Mouse (Mus musculus) brain, embryonic 14.5 days (tissue): ENCODE measurements around the gene Usp2. TPM values are rescaled to one million over a fixed set of nuclear protein-coding genes. Genes with fewer than 3 reads are reported as not detected.
A peak's percentile ranks its signal among the peaks of the same experiment; 100 is the strongest.

Experiments
- DNase-seq: peaks from one replicate; pipeline ENCODE4 v3.0.0-alpha.2; 2011; ENCODE audit warnings: low read depth
- CTCF ChIP-seq: fragments of 200-500 bp; IDR thresholded peaks from 2 replicates; pipeline ENCODE4 v1.5.1; 2012; ENCODE audit warnings: inconsistent platforms, mild to moderate bottlenecking, moderate library complexity, borderline replicate concordance; ENCODE audit not compliant: insufficient read depth, insufficient read length; ENCODE audit errors: extremely low read depth
- POLR2A ChIP-seq: fragments of 200-500 bp; IDR thresholded peaks from 2 replicates; pipeline ENCODE4 v1.6.1; 2012; ENCODE audit warnings: mild to moderate bottlenecking, inconsistent platforms, borderline replicate concordance; ENCODE audit not compliant: poor library complexity, insufficient read depth, insufficient read length, severe bottlenecking; ENCODE audit errors: extremely low read depth
- polyA plus RNA-seq: library from polyadenylated mRNA; depleted of rRNA; stranded (reverse); fragments of >200 nt; gene quantifications from 2 replicates; pipeline ENCODE4 v1.2.3, GENCODE M21; 2012

The Usp2 gene
- polyA plus RNA-seq, 1 experiment: 4.0 TPM

- peak; percentile 81 for DNase-seq
- TF ChIP-seq CTCF: peak; percentile 91
- no peak for TF ChIP-seq POLR2A
Observed at GRCm38 (mm10) chr9:44093612-44094503, 27.0 kb downstream of the Usp2 start.

- no peak for DNase-seq
Observed at GRCm38 (mm10) chr9:44094737-44095136, 27.9 kb downstream of the Usp2 start.

GRCm38 (mm10) chr9:44095781-44096180 is 29.0 kb downstream of the Usp2 start:
- DNase-seq: no peak
- TF ChIP-seq CTCF (no peak), POLR2A (no peak)

More at GRCm38 (mm10) chr9:44094737-44095136, 27.9 kb downstream of the Usp2 start:
- TF ChIP-seq CTCF (no peak), POLR2A (no peak)

- TF ChIP-seq CTCF: no peak
- TF ChIP-seq POLR2A: no peak
- DNase-seq: peak; percentile 88
Observed at GRCm38 (mm10) chr9:44096536-44096935, 29.7 kb downstream of the Usp2 start.

- TF ChIP-seq POLR2A (no peak), CTCF (no peak)
- no peak for DNase-seq
Observed at GRCm38 (mm10) chr9:44101490-44101889, 34.7 kb downstream of the Usp2 start, which contains the start of gene Mfrp. Gene Mfrp, plus strand, starts transcription at chr9:44101729.

GRCm38 (mm10) chr9:44104881-44105280 is 38.1 kb downstream of the Usp2 start:
- DNase-seq: no peak
- TF ChIP-seq POLR2A: no peak
- no peak for TF ChIP-seq CTCF

GRCm38 (mm10) chr9:44105781-44106180 is 39.0 kb downstream of the Usp2 start:
- TF ChIP-seq CTCF: no peak
- no peak for TF ChIP-seq POLR2A
- no peak for DNase-seq

- TF ChIP-seq CTCF (no peak), POLR2A (no peak)
- DNase-seq: no peak
Observed at GRCm38 (mm10) chr9:44106182-44106581, 39.4 kb downstream of the Usp2 start.

GRCm38 (mm10) chr9:44106596-44106995 is 39.8 kb downstream of the Usp2 start:
- no peak for TF ChIP-seq CTCF
- no peak for TF ChIP-seq POLR2A
- no peak for DNase-seq

- peak; percentile 88 for DNase-seq
- TF ChIP-seq CTCF (no peak), POLR2A (no peak)
Observed at GRCm38 (mm10) chr9:44107110-44107509, 40.3 kb downstream of the Usp2 start, which contains the start of gene C1qtnf5. Gene C1qtnf5, plus strand, starts transcription at chr9:44107245.

- peak; percentile 39 for DNase-seq
Observed at GRCm38 (mm10) chr9:44107557-44108179, 40.8 kb downstream of the Usp2 start.

GRCm38 (mm10) chr9:44108269-44109055 is 41.6 kb downstream of the Usp2 start:
- TF ChIP-seq CTCF: no peak
- no peak for TF ChIP-seq POLR2A
- no peak for DNase-seq

More at GRCm38 (mm10) chr9:44107557-44108179, 40.8 kb downstream of the Usp2 start:
- TF ChIP-seq CTCF (peak; percentile 58), POLR2A (no peak)
